Mouse (Mus musculus): ENCODE data around the gene Adgrb2. TPM values are rescaled to one million over a fixed set of nuclear protein-coding genes. Genes with fewer than 3 reads are reported as not detected.
A peak's percentile ranks its signal among the peaks of the same experiment; 100 is the strongest.

Adgrb2 gene
- polyA plus RNA-seq, 1 experiment from 2014 or later, result 4.0 TPM

DNA sequence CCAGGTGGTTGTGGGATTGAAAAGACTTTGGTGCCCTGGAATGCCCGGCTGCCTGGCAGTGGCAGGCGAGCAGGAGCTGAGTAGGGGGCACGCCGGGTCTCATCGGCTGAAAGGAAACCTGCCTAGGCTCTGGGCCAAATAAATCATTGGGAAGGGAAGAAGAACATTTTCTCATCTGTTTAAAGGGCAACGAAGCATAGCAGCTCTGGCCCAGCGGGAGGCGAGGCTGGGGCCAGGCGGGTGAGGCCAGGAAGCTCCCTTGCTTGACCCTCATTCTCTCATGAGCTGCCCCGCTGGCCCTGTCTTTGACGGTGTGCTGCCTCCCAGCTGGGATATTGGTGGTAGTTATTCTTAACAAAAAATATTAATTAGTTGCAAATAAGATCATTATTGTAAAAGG is 3.0 kb upstream of the Adgrb2 start:
- no peak for DNase-seq (ENCODE audit: low spot score)
- no peak overlapping the region for H3K9ac ChIP-seq (ENCODE audit: low read depth, low read length)
- H3K4me2 ChIP-seq (ENCODE audit: low read depth, low read length), result no peak overlapping the region
- peaks cover 29% of the 10 kb centered on the region for H3K4me1 ChIP-seq (ENCODE audit: control insufficient read depth, insufficient read depth, low read length)
- WGBS, result 48% methylated on average over 10 of the region's 11 CpGs
- no peaks in the 10 kb centered on the region for H3K36me3 ChIP-seq (ENCODE audit: control insufficient read depth, insufficient read depth, low read length)
- no peak overlapping the region for H3K4me3 ChIP-seq (ENCODE audit: low read depth, low read length)
- peaks cover 21% of the 10 kb centered on the region for H3K27me3 ChIP-seq (replicated peaks; ENCODE audit: control insufficient read depth, insufficient read depth, low read length)
- H3K9me3 ChIP-seq (ENCODE audit: control insufficient read depth, low read length), result no peaks in the 10 kb centered on the region
- no peak for ATAC-seq (ENCODE audit: low read depth)
- no peak overlapping the region for H3K27ac ChIP-seq (replicated peaks; ENCODE audit: low read depth, low read length)

DNA sequence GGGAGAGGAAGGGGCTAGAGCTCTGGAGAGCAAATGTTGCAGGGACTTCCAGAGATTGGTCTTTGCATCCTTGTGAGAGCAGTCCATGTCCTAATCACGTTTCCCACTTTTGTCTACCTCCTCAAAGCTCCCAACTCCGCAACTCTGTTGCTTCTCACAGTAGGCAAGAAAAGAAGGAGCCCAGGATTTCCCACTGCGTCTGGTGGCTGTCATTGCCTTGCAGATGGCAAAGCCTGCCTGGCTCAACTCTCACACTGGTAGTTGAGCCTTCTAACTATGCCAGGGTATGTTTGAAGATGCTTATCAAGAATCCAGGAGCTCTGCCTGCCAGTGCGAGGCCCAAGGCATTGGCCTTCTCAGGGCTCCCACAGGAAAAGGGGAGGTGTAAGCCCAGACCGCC is 1.6 kb upstream of the Adgrb2 start:
- peaks cover 40% of the 10 kb centered on the region for H3K4me1 ChIP-seq (ENCODE audit: control insufficient read depth, insufficient read depth, low read length)
- peaks cover 27% of the 10 kb centered on the region for H3K27me3 ChIP-seq (replicated peaks; ENCODE audit: control insufficient read depth, insufficient read depth, low read length)

DNA sequence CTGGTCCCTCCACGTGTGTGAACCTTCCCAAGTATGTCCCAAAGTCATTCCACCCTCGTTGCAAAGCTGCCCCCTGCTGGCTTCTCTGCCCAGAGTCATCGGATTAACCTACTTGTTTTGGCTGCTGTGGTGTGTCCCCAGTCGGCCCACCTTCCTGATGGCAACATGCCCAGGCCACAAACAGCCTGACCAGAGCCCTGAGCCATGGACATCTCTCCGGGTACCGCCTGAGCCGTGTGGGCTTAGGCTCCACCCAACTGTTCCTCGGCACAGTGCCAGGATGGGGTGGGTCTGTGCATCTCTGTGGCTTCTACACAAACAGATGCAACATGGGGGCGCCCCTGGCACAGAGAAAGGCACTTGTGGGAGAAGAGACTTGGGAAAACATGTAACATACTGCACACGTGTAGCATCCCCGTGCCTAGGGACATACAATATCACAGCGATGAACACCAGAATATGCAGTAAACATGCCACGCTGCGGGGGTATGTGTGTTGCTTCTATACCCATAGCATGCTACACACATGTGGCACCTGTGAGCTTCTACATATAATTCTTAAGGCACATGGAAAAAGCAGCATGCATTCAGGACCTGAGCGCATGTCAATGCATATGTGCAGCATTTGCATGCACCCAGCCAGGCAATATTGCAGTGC is 778 bp upstream of the Adgrb2 start:
- Histone ChIP-seq H3K4me2 (ENCODE audit: low read depth, low read length) (peak overlapping the region; percentile 93), H3K27ac (replicated peaks; ENCODE audit: low read depth, low read length) (peak overlapping the region; percentile 8; the same call in 1 of the 2 replicates), H3K4me1 (ENCODE audit: control insufficient read depth, insufficient read depth, low read length) (peaks cover 43% of the 10 kb centered on the region), H3K9me3 (ENCODE audit: control insufficient read depth, low read length) (no peaks in the 10 kb centered on the region), H3K9ac (ENCODE audit: low read depth, low read length) (no peak overlapping the region), H3K27me3 (replicated peaks; ENCODE audit: control insufficient read depth, insufficient read depth, low read length) (peaks cover 27% of the 10 kb centered on the region), H3K36me3 (ENCODE audit: control insufficient read depth, insufficient read depth, low read length) (no peaks in the 10 kb centered on the region), H3K4me3 (ENCODE audit: low read depth, low read length) (peak overlapping the region; percentile 75)
- ATAC-seq (ENCODE audit: low read depth) (peak; percentile 13; the same call in 1 of the 2 replicates), DNase-seq (ENCODE audit: low spot score) (peak; percentile 82)
- 7% methylated on average over 15 of the region's 15 CpGs for WGBS

More for the DNA sequence above, 1.6 kb upstream of the Adgrb2 start:
- Histone ChIP-seq H3K4me3 (ENCODE audit: low read depth, low read length) (no peak overlapping the region), H3K9me3 (ENCODE audit: control insufficient read depth, low read length) (no peaks in the 10 kb centered on the region), H3K36me3 (ENCODE audit: control insufficient read depth, insufficient read depth, low read length) (no peaks in the 10 kb centered on the region), H3K4me2 (ENCODE audit: low read depth, low read length) (no peak overlapping the region), H3K27ac (replicated peaks; ENCODE audit: low read depth, low read length) (no peak overlapping the region), H3K9ac (ENCODE audit: low read depth, low read length) (no peak overlapping the region)
- ATAC-seq (ENCODE audit: low read depth), result no peak
- DNase-seq (ENCODE audit: low spot score), result no peak
- WGBS, result 23% methylated on average over 5 of the region's 5 CpGs

DNA sequence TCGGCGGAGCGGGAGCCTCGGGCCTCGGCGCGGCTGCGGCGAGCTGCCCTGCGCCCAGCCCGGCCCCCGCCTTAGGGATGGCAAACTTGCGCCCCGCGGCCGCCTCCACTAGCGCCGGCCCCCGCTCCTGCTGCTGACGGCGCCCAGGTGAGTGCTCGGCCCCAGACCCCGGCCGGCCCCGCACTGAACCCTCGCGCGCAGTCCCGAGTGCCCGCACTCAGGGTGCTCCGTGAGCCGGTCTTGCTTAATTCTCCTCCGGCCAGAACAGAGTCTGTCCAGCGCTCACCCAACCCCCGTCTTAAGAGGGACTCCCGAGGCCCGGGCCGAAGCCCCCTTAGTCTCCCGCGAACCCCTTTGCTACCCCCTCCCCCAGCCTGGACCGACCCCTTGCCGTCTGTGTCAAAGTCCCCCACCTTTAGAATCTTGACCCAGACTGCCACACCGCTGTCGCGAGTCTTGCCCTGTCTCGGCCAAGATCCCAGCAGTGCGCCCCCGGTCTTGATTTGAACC is 546 bp downstream of the Adgrb2 start:
- peaks cover 27% of the 10 kb centered on the region for H3K27me3 ChIP-seq (replicated peaks; ENCODE audit: control insufficient read depth, insufficient read depth, low read length)
- H3K4me1 ChIP-seq (ENCODE audit: control insufficient read depth, insufficient read depth, low read length), result peaks cover 48% of the 10 kb centered on the region

DNA sequence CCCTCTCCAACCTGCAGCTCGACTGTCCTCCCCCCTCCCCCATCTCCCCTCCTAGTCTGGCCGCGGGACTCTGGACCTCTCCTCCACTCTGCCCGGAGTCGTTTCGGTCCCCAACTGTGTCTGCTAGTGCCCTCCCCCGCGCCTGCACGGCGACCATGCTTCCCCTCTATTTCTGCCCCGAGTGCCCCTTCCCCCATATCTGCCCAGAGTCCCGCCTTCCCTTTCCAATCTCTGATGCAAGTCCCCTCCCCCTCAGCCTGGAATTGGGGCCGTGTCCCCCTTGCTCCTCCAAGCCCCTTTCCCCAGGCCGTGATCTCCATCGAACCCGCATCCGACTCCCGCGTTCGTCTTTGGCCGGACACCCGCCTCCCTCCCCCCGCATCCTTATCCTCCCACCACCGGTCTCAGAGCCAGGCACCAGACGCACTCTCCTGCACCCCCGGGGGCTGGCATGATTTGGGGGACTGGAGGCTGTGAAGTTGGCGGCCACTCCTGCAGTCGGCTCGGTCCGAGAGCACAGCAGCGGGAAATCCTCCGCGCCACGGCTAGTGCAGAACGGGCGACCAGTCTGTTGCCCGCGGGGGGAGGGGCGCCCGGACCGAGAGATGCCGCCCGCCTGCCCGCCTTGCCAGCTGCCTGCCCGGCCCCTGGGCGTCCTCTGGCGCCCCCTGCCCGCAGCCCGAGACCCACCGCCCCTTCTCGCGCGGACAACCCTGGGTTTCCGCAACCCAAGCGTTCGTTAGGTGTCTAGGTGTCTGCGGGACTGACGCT is 1.2 kb downstream of the Adgrb2 start:
- peak overlapping the region; percentile 79 for H3K9ac ChIP-seq (ENCODE audit: low read depth, low read length)
- under 1% methylated on average over 36 of the region's 58 CpGs for WGBS
- ATAC-seq (ENCODE audit: low read depth) (peak; percentile 13; the same call in 1 of the 2 replicates), DNase-seq (ENCODE audit: low spot score) (peak; percentile 53)
- H3K27ac ChIP-seq (replicated peaks; ENCODE audit: low read depth, low read length), result no peak overlapping the region
- no peaks in the 10 kb centered on the region for H3K36me3 ChIP-seq (ENCODE audit: control insufficient read depth, insufficient read depth, low read length)
- H3K4me2 ChIP-seq (ENCODE audit: low read depth, low read length), result peak overlapping the region; percentile 93
- peak overlapping the region; percentile 75 for H3K4me3 ChIP-seq (ENCODE audit: low read depth, low read length)
- H3K4me1 ChIP-seq (ENCODE audit: control insufficient read depth, insufficient read depth, low read length), result peaks cover 49% of the 10 kb centered on the region
- no peaks in the 10 kb centered on the region for H3K9me3 ChIP-seq (ENCODE audit: control insufficient read depth, low read length)
- H3K27me3 ChIP-seq (replicated peaks; ENCODE audit: control insufficient read depth, insufficient read depth, low read length), result peaks cover 27% of the 10 kb centered on the region

More for the DNA sequence above, 546 bp downstream of the Adgrb2 start:
- WGBS, result under 1% methylated on average over 30 of the region's 48 CpGs
- no peaks in the 10 kb centered on the region for H3K9me3 ChIP-seq (ENCODE audit: control insufficient read depth, low read length)
- H3K9ac ChIP-seq (ENCODE audit: low read depth, low read length), result peak overlapping the region; percentile 79
- peak overlapping the region; percentile 72; the same call in 1 of the 2 replicates for H3K27ac ChIP-seq (replicated peaks; ENCODE audit: low read depth, low read length)
- H3K36me3 ChIP-seq (ENCODE audit: control insufficient read depth, insufficient read depth, low read length), result no peaks in the 10 kb centered on the region
- H3K4me3 ChIP-seq (ENCODE audit: low read depth, low read length), result peak overlapping the region; percentile 75
- ATAC-seq (ENCODE audit: low read depth), result peak; percentile 3; the same call in 1 of the 2 replicates
- DNase-seq (ENCODE audit: low spot score), result no peak
- H3K4me2 ChIP-seq (ENCODE audit: low read depth, low read length), result peak overlapping the region; percentile 93

DNA sequence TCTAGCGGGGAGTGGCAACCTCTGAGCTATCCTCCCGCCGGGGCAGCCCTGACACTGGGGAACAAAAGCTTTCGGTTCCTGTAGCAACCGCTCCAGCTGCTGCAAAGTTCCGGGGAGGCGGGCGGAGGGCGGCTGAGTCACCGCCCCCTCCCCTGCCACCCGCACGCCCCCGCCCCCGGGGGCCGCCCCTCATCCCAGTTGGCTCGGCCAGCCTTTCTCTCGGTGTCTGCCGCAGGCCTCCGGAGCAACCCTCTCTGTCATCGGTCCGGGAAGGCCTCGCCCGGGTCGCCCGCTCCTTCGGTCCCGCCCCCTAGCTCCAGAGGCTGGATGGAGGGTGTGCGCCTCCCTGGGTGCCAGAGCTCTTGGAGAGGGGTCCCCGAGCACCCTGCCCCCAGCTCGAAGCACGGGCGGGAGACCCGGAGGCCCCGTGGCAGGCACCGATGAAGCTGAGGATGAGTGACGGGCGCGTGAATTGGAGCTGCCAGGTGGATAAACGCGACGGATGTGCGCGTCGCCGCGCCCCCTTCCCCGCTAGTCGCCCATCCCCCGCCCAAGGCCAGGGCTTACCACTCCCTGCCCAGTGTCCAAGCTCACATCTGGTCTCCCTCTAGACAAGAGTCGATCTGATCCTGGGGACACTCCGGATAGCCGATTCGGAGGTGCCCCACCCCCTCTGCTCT is 3.3 kb downstream of the Adgrb2 start:
- Histone ChIP-seq H3K4me1 (ENCODE audit: control insufficient read depth, insufficient read depth, low read length) (peaks cover 38% of the 10 kb centered on the region), H3K4me3 (ENCODE audit: low read depth, low read length) (peak overlapping the region; percentile 48), H3K9ac (ENCODE audit: low read depth, low read length) (peak overlapping the region; percentile 63), H3K27me3 (replicated peaks; ENCODE audit: control insufficient read depth, insufficient read depth, low read length) (peaks cover 19% of the 10 kb centered on the region), H3K4me2 (ENCODE audit: low read depth, low read length) (peak overlapping the region; percentile 84), H3K27ac (replicated peaks; ENCODE audit: low read depth, low read length) (no peak overlapping the region), H3K9me3 (ENCODE audit: control insufficient read depth, low read length) (no peaks in the 10 kb centered on the region), H3K36me3 (ENCODE audit: control insufficient read depth, insufficient read depth, low read length) (0 out of 2 replicates have a peak, but pooled peaks cover 10% of the 10 kb centered on the region)
- WGBS, result 1% methylated on average over 21 of the region's 53 CpGs
- DNase-seq (ENCODE audit: low spot score) (peak; percentile 72), ATAC-seq (ENCODE audit: low read depth) (peak; percentile 31; the same call in 1 of the 2 replicates)

DNA sequence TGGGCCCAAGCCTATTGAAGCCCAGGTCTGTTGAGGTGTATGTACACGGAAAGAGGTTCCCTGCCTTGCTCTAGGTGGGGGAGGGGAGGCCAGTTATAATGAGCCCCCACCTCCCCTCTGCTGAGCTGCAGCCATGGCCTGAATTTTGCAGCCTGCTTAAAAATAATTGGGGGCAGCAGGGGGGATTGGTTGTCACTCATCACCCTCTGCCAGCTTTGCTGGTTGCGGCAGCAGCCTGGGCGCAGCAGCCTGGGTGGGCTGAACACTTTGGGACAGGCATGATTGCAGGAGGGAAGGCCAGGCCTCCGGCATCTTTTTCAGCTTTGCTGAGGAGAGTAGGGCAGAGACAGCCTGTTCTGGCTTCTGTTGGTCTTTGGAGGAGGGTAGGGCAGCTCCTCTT is 5.3 kb downstream of the Adgrb2 start:
- DNase-seq (ENCODE audit: low spot score), result no peak
- H3K9ac ChIP-seq (ENCODE audit: low read depth, low read length), result no peak overlapping the region
- H3K4me2 ChIP-seq (ENCODE audit: low read depth, low read length), result no peak overlapping the region
- H3K4me3 ChIP-seq (ENCODE audit: low read depth, low read length), result no peak overlapping the region
- H3K4me1 ChIP-seq (ENCODE audit: control insufficient read depth, insufficient read depth, low read length), result peaks cover 27% of the 10 kb centered on the region
- no peak for ATAC-seq (ENCODE audit: low read depth)
- 0 out of 2 replicates have a peak overlapping the region, but pooled peaks have one; percentile 15 for H3K27ac ChIP-seq (replicated peaks; ENCODE audit: low read depth, low read length)
- 58% methylated on average over 4 of the region's 4 CpGs for WGBS
- no peaks in the 10 kb centered on the region for H3K9me3 ChIP-seq (ENCODE audit: control insufficient read depth, low read length)
- H3K36me3 ChIP-seq (ENCODE audit: control insufficient read depth, insufficient read depth, low read length), result 0 out of 2 replicates have a peak, but pooled peaks cover 17% of the 10 kb centered on the region
- H3K27me3 ChIP-seq (replicated peaks; ENCODE audit: control insufficient read depth, insufficient read depth, low read length), result peaks cover 16% of the 10 kb centered on the region

DNA sequence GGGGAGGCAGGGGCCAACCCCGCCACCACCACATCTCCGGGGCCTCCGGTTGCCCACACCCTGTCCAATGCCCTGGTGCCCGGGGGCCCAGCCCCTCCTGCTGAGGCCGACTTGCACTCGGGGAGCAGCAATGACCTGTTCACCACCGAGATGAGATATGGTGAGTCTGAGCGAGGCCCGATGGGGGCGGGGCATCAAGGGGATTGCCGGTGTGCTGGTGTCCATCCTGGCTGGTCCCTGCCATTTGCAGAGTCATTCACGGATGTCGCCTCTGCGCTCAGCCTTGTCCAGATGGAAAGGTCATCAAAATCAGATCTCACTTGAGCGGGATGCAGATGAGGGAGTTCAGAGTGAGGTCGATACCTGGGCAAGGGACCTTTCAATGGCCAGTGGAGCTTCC is 8.1 kb downstream of the Adgrb2 start:
- Histone ChIP-seq H3K27me3 (replicated peaks; ENCODE audit: control insufficient read depth, insufficient read depth, low read length) (peaks cover 3% of the 10 kb centered on the region; the same call in 1 of the 2 replicates), H3K9me3 (ENCODE audit: control insufficient read depth, low read length) (no peaks in the 10 kb centered on the region)

More for the DNA sequence above, 8.1 kb downstream of the Adgrb2 start:
- Histone ChIP-seq H3K9ac (ENCODE audit: low read depth, low read length) (no peak overlapping the region), H3K36me3 (ENCODE audit: control insufficient read depth, insufficient read depth, low read length) (0 out of 2 replicates have a peak, but pooled peaks cover 23% of the 10 kb centered on the region), H3K4me2 (ENCODE audit: low read depth, low read length) (no peak overlapping the region), H3K27ac (replicated peaks; ENCODE audit: low read depth, low read length) (no peak overlapping the region), H3K4me1 (ENCODE audit: control insufficient read depth, insufficient read depth, low read length) (peaks cover 10% of the 10 kb centered on the region; the same call in 1 of the 2 replicates), H3K4me3 (ENCODE audit: low read depth, low read length) (no peak overlapping the region)
- no peak for DNase-seq (ENCODE audit: low spot score)
- WGBS, result 78% methylated on average over 13 of the region's 16 CpGs
- ATAC-seq (ENCODE audit: low read depth), result no peak
